Mouse (Mus musculus): ENCODE results near the gene Ncor1. TPM values are rescaled to one million over a fixed set of nuclear protein-coding genes. Genes with fewer than 3 reads are reported as not detected.
"Not testable (repeated sequence)": the region's sequence is repeated elsewhere in the genome, so short reads cannot be mapped to it uniquely, and the experiment has no call there.

The Ncor1 gene
- polyA plus RNA-seq, 1 experiment from 2014 or later, result 92.3 TPM

GRCm38 (mm10) chr11:62465849-62466248, 7.5 kb upstream of the Ncor1 start:
- Histone ChIP-seq H3K27me3 (replicated peaks; ENCODE audit: control insufficient read depth, insufficient read depth, low read length) (no peaks in the 10 kb centered on the region), H3K36me3 (ENCODE audit: control insufficient read depth, insufficient read depth, low read length) (no peaks in the 10 kb centered on the region), H3K9me3 (replicated peaks; ENCODE audit: control insufficient read depth, low read length) (no peaks in the 10 kb centered on the region), H3K4me1 (ENCODE audit: control insufficient read depth, insufficient read depth, low read length) (no peaks in the 10 kb centered on the region), H3K4me2 (ENCODE audit: low read length) (no peak overlapping the region), H3K27ac (ENCODE audit: low read depth, low read length) (no peak overlapping the region), H3K9ac (ENCODE audit: low read length) (no peak overlapping the region), H3K4me3 (ENCODE audit: low read depth, low read length) (no peak overlapping the region)
- DNase-seq (ENCODE audit: low spot score) (no peak), ATAC-seq (no peak)
- WGBS, result 95% methylated on average over 3 of the region's 3 CpGs

GRCm38 (mm10) chr11:62464696-62465095, 6.4 kb upstream of the Ncor1 start:
- 88% methylated on average over 3 of the region's 3 CpGs for WGBS

GRCm38 (mm10) chr11:62463225-62463915, 5.0 kb upstream of the Ncor1 start:
- no peaks in the 10 kb centered on the region for H3K9me3 ChIP-seq (replicated peaks; ENCODE audit: control insufficient read depth, low read length)
- 0 out of 2 replicates have a peak, but pooled peaks cover 2% of the 10 kb centered on the region for H3K4me1 ChIP-seq (ENCODE audit: control insufficient read depth, insufficient read depth, low read length)
- no peaks in the 10 kb centered on the region for H3K27me3 ChIP-seq (replicated peaks; ENCODE audit: control insufficient read depth, insufficient read depth, low read length)
- WGBS, result 34% methylated on average over 2 of the region's 2 CpGs
- no peak overlapping the region for H3K27ac ChIP-seq (ENCODE audit: low read depth, low read length)
- H3K4me3 ChIP-seq (ENCODE audit: low read depth, low read length), result no peak overlapping the region
- ATAC-seq, result no peak
- no peak overlapping the region for H3K4me2 ChIP-seq (ENCODE audit: low read length)
- H3K9ac ChIP-seq (ENCODE audit: low read length), result no peak overlapping the region
- DNase-seq (ENCODE audit: low spot score), result no peak
- H3K36me3 ChIP-seq (ENCODE audit: control insufficient read depth, insufficient read depth, low read length), result no peaks in the 10 kb centered on the region

More at GRCm38 (mm10) chr11:62464696-62465095, 6.4 kb upstream of the Ncor1 start:
- H3K9me3 ChIP-seq (replicated peaks; ENCODE audit: control insufficient read depth, low read length), result no peaks in the 10 kb centered on the region
- no peak overlapping the region for H3K4me2 ChIP-seq (ENCODE audit: low read length)
- H3K27ac ChIP-seq (ENCODE audit: low read depth, low read length), result no peak overlapping the region
- no peak for ATAC-seq
- H3K4me1 ChIP-seq (ENCODE audit: control insufficient read depth, insufficient read depth, low read length), result no peaks in the 10 kb centered on the region
- no peak overlapping the region for H3K4me3 ChIP-seq (ENCODE audit: low read depth, low read length)
- no peak overlapping the region for H3K9ac ChIP-seq (ENCODE audit: low read length)
- no peaks in the 10 kb centered on the region for H3K27me3 ChIP-seq (replicated peaks; ENCODE audit: control insufficient read depth, insufficient read depth, low read length)
- DNase-seq (ENCODE audit: low spot score), result no peak
- no peaks in the 10 kb centered on the region for H3K36me3 ChIP-seq (ENCODE audit: control insufficient read depth, insufficient read depth, low read length)

GRCm38 (mm10) chr11:62462529-62462928, 4.2 kb upstream of the Ncor1 start:
- 95% methylated on average over 1 of the region's 1 CpGs for WGBS
- H3K4me3 ChIP-seq (ENCODE audit: low read depth, low read length); H3K36me3 ChIP-seq (ENCODE audit: control insufficient read depth, insufficient read depth, low read length); ATAC-seq; H3K9me3 ChIP-seq (replicated peaks; ENCODE audit: control insufficient read depth, low read length); H3K4me1 ChIP-seq (ENCODE audit: control insufficient read depth, insufficient read depth, low read length); H3K27me3 ChIP-seq (replicated peaks; ENCODE audit: control insufficient read depth, insufficient read depth, low read length); H3K9ac ChIP-seq (ENCODE audit: low read length); DNase-seq (ENCODE audit: low spot score); H3K27ac ChIP-seq (ENCODE audit: low read depth, low read length); H3K4me2 ChIP-seq (ENCODE audit: low read length): not testable (repeated sequence)

- Histone ChIP-seq H3K4me1 (ENCODE audit: control insufficient read depth, insufficient read depth, low read length) (peaks cover 7% of the 10 kb centered on the region; the same call in 1 of the 2 replicates), H3K9ac (ENCODE audit: low read length) (peak overlapping the region; percentile 98), H3K27ac (ENCODE audit: low read depth, low read length) (peak overlapping the region; percentile 98), H3K36me3 (ENCODE audit: control insufficient read depth, insufficient read depth, low read length) (no peaks in the 10 kb centered on the region), H3K27me3 (replicated peaks; ENCODE audit: control insufficient read depth, insufficient read depth, low read length) (no peaks in the 10 kb centered on the region), H3K9me3 (replicated peaks; ENCODE audit: control insufficient read depth, low read length) (no peaks in the 10 kb centered on the region), H3K4me3 (ENCODE audit: low read depth, low read length) (peak overlapping the region; percentile 93), H3K4me2 (ENCODE audit: low read length) (peak overlapping the region; percentile 83)
- ATAC-seq, result no peak
- WGBS, result 2% methylated on average over 9 of the region's 9 CpGs
- DNase-seq (ENCODE audit: low spot score), result no peak
These were observed 439 bp upstream of the Ncor1 start for GRCm38 (mm10) chr11:62458780-62459179.

- WGBS, result under 1% methylated on average over 18 of the region's 18 CpGs
- no peaks in the 10 kb centered on the region for H3K27me3 ChIP-seq (replicated peaks; ENCODE audit: control insufficient read depth, insufficient read depth, low read length)
- H3K27ac ChIP-seq (ENCODE audit: low read depth, low read length), result peak overlapping the region; percentile 98
- peaks cover 7% of the 10 kb centered on the region; the same call in 1 of the 2 replicates for H3K4me1 ChIP-seq (ENCODE audit: control insufficient read depth, insufficient read depth, low read length)
- H3K9ac ChIP-seq (ENCODE audit: low read length), result peak overlapping the region; percentile 98
- ATAC-seq, result no peak
- no peaks in the 10 kb centered on the region for H3K9me3 ChIP-seq (replicated peaks; ENCODE audit: control insufficient read depth, low read length)
- H3K4me2 ChIP-seq (ENCODE audit: low read length), result peak overlapping the region; percentile 83
- DNase-seq (ENCODE audit: low spot score), result no peak
- no peaks in the 10 kb centered on the region for H3K36me3 ChIP-seq (ENCODE audit: control insufficient read depth, insufficient read depth, low read length)
- H3K4me3 ChIP-seq (ENCODE audit: low read depth, low read length), result peak overlapping the region; percentile 93
These were observed 460 bp downstream of the Ncor1 start for GRCm38 (mm10) chr11:62457891-62458270.

DNA sequence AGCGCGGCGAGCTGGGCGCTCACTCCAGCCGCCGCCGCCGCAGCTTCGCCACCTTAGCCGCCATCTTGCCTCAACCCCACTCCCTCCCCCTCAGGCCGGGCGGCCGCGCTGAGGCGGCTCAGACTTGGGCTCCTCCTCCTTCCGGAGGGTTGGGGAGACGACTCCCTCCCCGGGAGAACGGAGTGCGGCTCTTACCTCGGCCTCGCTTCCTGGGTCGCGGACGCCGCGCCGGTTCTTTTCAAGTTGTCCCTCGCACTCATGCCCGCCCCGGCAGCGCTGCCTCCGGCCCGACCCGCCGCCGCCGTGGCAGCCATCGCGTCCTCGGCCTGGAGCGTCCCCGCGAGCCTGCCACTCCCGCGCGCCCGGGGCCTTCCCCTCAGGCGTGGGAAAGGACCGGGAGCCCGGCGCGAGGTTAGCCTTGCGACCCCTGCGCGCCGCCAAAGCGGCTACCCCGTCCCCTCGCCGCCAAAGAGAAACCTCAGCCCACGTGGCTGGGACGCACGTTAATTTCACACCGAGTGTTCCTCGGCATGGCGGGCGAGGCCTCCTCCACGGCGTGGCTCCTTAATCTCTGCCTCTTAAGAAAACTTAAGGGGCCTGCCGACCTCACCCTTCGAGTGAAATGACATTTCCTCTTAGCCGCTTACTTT, 975 bp downstream of the Ncor1 start:
- Histone ChIP-seq H3K36me3 (ENCODE audit: control insufficient read depth, insufficient read depth, low read length) (no peaks in the 10 kb centered on the region), H3K4me1 (ENCODE audit: control insufficient read depth, insufficient read depth, low read length) (peaks cover 7% of the 10 kb centered on the region; the same call in 1 of the 2 replicates), H3K27ac (ENCODE audit: low read depth, low read length) (peak overlapping the region; percentile 98), H3K9me3 (replicated peaks; ENCODE audit: control insufficient read depth, low read length) (no peaks in the 10 kb centered on the region), H3K4me2 (ENCODE audit: low read length) (peak overlapping the region; percentile 83), H3K27me3 (replicated peaks; ENCODE audit: control insufficient read depth, insufficient read depth, low read length) (no peaks in the 10 kb centered on the region), H3K4me3 (ENCODE audit: low read depth, low read length) (peak overlapping the region; percentile 93), H3K9ac (ENCODE audit: low read length) (peak overlapping the region; percentile 98)
- ATAC-seq (peak; percentile 97), DNase-seq (ENCODE audit: low spot score) (peak; percentile 95)
- WGBS, result under 1% methylated on average over 62 of the region's 73 CpGs

DNA sequence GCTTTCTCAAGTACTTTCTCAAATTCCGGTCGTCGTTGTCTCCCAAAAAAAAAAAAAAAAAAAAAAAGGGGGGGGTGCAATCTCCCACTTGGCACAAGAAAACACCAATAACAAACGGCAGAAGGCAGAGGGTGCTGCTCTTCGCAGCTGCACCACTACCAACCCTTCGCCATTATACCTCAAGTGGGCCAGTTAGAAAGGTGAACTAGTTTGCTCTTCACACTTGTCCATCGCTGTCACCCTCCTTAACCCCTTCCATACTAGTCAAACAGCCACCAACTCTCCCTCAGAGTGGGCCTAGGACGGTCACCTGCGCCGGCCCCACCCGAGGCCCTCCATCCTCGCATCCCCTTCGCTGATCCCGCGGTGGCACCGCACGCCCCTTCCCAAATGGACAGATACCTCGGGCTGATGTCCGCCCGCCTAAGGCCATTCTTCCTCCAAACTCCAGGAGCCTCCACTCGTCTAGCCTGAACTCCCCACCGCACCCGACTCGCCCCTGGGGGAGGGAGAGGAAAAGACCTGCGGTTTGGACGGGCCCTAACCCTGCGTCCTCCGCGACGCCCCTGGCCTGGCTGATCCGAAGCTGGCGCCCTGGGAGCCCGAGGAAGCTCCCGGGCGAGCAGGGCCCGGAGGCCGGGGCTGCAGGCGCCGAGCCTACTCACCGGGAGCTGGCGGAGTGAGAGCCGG, 1.7 kb downstream of the Ncor1 start:
- ATAC-seq (peak; percentile 78), DNase-seq (ENCODE audit: low spot score) (peak; percentile 76)
- H3K4me3 ChIP-seq (ENCODE audit: low read depth, low read length), result peak overlapping the region; percentile 93
- peaks cover 7% of the 10 kb centered on the region; the same call in 1 of the 2 replicates for H3K4me1 ChIP-seq (ENCODE audit: control insufficient read depth, insufficient read depth, low read length)
- H3K9me3 ChIP-seq (replicated peaks; ENCODE audit: control insufficient read depth, low read length), result no peaks in the 10 kb centered on the region
- peak overlapping the region; percentile 83 for H3K4me2 ChIP-seq (ENCODE audit: low read length)
- under 1% methylated on average over 37 of the region's 42 CpGs for WGBS
- peak overlapping the region; percentile 98 for H3K27ac ChIP-seq (ENCODE audit: low read depth, low read length)
- no peaks in the 10 kb centered on the region for H3K27me3 ChIP-seq (replicated peaks; ENCODE audit: control insufficient read depth, insufficient read depth, low read length)
- peak overlapping the region; percentile 98 for H3K9ac ChIP-seq (ENCODE audit: low read length)
- no peaks in the 10 kb centered on the region for H3K36me3 ChIP-seq (ENCODE audit: control insufficient read depth, insufficient read depth, low read length)
